Mouse (Mus musculus): Measurements from ENCODE around the gene Kcnt1.
A peak's percentile ranks its signal among the peaks of the same experiment; 100 is the strongest.
"Not testable (repeated sequence)": the region's sequence is repeated elsewhere in the genome, so short reads cannot be mapped to it uniquely, and the experiment has no call there.

The Kcnt1 gene

GRCm38 (mm10) chr2:25863337-25864131, at the start of gene Kcnt1:
Gene Kcnt1, plus strand, starts transcription at chr2:25863734.
- no peak for DNase-seq (ENCODE audit: low read depth, low spot score)
- no peaks in the 10 kb centered on the region for H3K36me3 ChIP-seq (ENCODE audit: control insufficient read depth, insufficient read depth, low read length, poor library complexity, severe bottlenecking)

GRCm38 (mm10) chr2:25815748-25816147, 47.8 kb upstream of the Kcnt1 start, which contains the start of gene Glt6d1:
Gene Glt6d1, minus strand, starts transcription at chr2:25815848.
- not testable (repeated sequence) for DNase-seq (ENCODE audit: low read depth, low spot score); H3K27me3 ChIP-seq (ENCODE audit: control insufficient read depth, insufficient read depth, low read length, poor library complexity, severe bottlenecking); H3K36me3 ChIP-seq (ENCODE audit: control insufficient read depth, insufficient read depth, low read length, poor library complexity, severe bottlenecking)

More at GRCm38 (mm10) chr2:25863337-25864131, at the start of gene Kcnt1:
- H3K27me3 ChIP-seq (ENCODE audit: control insufficient read depth, insufficient read depth, low read length, poor library complexity, severe bottlenecking): no peaks in the 10 kb centered on the region

DNA sequence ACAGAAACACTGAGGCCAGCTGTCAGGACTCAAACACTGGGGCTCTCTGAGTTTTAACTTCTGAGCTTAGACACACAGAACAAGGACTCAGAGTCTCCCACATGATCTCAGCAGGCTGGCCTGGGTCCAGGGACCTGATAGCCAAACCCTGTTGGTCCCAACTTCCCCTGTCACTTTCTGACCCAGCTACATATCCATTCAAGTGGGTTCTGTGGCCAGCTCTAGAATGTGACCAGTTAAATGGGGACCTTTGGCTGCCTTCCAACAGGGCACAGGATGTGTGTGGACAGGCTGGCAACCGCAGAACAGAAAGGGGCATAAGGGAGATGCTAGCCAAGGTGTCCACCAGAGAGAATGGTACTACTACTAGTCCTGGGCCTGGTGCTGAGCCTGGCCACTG, 40.7 kb upstream of the Kcnt1 start, which contains the start of gene Lcn9:
TSS of gene Lcn9 (plus strand) at position 348 of the 400 bp plus-strand sequence.
- Histone ChIP-seq H3K36me3 (ENCODE audit: control insufficient read depth, insufficient read depth, low read length, poor library complexity, severe bottlenecking) (no peaks in the 10 kb centered on the region), H3K27me3 (ENCODE audit: control insufficient read depth, insufficient read depth, low read length, poor library complexity, severe bottlenecking) (no peaks in the 10 kb centered on the region)
- DNase-seq (ENCODE audit: low read depth, low spot score): no peak

- Histone ChIP-seq H3K27me3 (ENCODE audit: control insufficient read depth, insufficient read depth, low read length, poor library complexity, severe bottlenecking) (no peaks in the 10 kb centered on the region), H3K36me3 (ENCODE audit: control insufficient read depth, insufficient read depth, low read length, poor library complexity, severe bottlenecking) (no peaks in the 10 kb centered on the region)
- DNase-seq (ENCODE audit: low read depth, low spot score): no peak
Measured at GRCm38 (mm10) chr2:25824751-25825150, 38.8 kb upstream of the Kcnt1 start.

DNA sequence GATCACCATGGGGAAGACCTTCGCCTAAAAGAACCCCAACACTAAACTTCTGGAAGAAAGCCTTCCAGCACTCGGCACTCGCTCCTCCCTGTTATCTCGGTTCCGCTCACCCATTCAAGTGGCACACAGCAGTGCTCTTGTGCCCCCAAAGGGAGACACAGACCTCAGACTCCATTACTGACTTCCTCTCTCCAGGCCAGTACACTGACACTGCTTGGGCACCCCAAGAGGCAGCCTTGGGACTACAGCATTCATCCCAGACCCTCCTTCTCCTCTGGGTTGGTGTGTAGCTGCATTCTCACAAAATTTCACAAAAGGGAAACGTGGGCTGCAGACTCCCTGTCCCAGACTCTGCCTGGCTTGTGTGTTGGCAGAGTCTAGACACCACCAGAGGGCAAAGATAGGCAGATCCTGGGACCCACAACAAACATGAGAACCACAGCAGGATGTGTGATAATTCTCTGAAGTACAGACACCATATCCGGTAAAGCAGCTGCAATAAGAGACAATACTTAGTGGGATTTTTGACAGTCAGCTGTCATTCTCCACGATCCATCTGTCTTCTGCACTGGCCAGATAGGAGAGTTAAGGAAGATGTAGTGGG, 35.1 kb upstream of the Kcnt1 start:
- DNase-seq (ENCODE audit: low read depth, low spot score): no peak
- H3K27me3 ChIP-seq (ENCODE audit: control insufficient read depth, insufficient read depth, low read length, poor library complexity, severe bottlenecking): no peaks in the 10 kb centered on the region
- H3K36me3 ChIP-seq (ENCODE audit: control insufficient read depth, insufficient read depth, low read length, poor library complexity, severe bottlenecking): no peaks in the 10 kb centered on the region

DNA sequence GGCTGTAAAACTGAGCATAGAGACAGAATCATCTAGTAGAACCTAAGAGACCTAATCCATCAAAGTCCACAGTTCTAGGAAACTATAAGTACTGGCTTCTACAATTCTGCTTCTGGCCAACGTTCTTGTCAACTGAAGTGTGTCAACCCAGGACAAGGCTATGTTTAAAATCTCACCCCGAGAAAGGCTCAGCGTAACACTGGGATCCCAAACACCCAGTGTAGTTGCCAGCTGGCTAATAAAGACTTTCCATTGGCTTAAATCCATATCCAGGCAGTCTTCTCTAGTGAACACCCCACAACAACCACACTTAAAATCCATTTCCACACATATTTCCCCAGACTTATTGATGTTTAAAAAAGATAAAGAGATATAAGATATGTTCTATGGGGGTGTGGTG, 32.7 kb upstream of the Kcnt1 start:
- Histone ChIP-seq H3K27me3 (ENCODE audit: control insufficient read depth, insufficient read depth, low read length, poor library complexity, severe bottlenecking) (no peaks in the 10 kb centered on the region), H3K36me3 (ENCODE audit: control insufficient read depth, insufficient read depth, low read length, poor library complexity, severe bottlenecking) (no peaks in the 10 kb centered on the region)
- DNase-seq (ENCODE audit: low read depth, low spot score): no peak

DNA sequence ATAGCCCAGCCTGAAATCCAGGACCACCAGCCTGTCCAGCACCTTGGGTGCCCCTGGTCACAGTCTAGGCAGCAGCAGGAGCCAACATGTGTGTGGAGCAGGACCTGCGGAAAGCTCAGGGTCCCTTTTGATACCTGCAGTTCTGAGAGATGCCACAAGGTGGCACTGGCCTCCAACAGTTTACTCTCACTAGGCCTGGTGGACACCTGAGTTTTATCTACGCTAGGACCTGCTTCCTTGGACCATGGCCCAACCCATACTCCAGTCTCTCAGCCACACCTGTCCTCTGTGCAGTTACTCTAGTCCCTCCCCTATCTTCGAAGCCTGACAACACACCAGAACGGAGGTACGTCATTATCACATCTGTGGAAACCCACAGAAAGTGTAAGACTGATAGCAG, 27.2 kb upstream of the Kcnt1 start:
- DNase-seq (ENCODE audit: low read depth, low spot score): peak; percentile 73
- Histone ChIP-seq H3K36me3 (ENCODE audit: control insufficient read depth, insufficient read depth, low read length, poor library complexity, severe bottlenecking) (no peaks in the 10 kb centered on the region), H3K27me3 (ENCODE audit: control insufficient read depth, insufficient read depth, low read length, poor library complexity, severe bottlenecking) (no peaks in the 10 kb centered on the region)

- H3K27me3 ChIP-seq (ENCODE audit: control insufficient read depth, insufficient read depth, low read length, poor library complexity, severe bottlenecking): no peaks in the 10 kb centered on the region
- no peak for DNase-seq (ENCODE audit: low read depth, low spot score)
- H3K36me3 ChIP-seq (ENCODE audit: control insufficient read depth, insufficient read depth, low read length, poor library complexity, severe bottlenecking): no peaks in the 10 kb centered on the region
Measured at GRCm38 (mm10) chr2:25842161-25842560, 21.4 kb upstream of the Kcnt1 start.

GRCm38 (mm10) chr2:25842758-25843157, 20.8 kb upstream of the Kcnt1 start:
- no peaks in the 10 kb centered on the region for H3K36me3 ChIP-seq (ENCODE audit: control insufficient read depth, insufficient read depth, low read length, poor library complexity, severe bottlenecking)
- no peaks in the 10 kb centered on the region for H3K27me3 ChIP-seq (ENCODE audit: control insufficient read depth, insufficient read depth, low read length, poor library complexity, severe bottlenecking)
- DNase-seq (ENCODE audit: low read depth, low spot score): no peak

GRCm38 (mm10) chr2:25844097-25844496, 19.4 kb upstream of the Kcnt1 start:
- Histone ChIP-seq H3K27me3 (ENCODE audit: control insufficient read depth, insufficient read depth, low read length, poor library complexity, severe bottlenecking) (no peaks in the 10 kb centered on the region), H3K36me3 (ENCODE audit: control insufficient read depth, insufficient read depth, low read length, poor library complexity, severe bottlenecking) (no peaks in the 10 kb centered on the region)
- DNase-seq (ENCODE audit: low read depth, low spot score): no peak

GRCm38 (mm10) chr2:25846516-25846915, 17.0 kb upstream of the Kcnt1 start:
- no peak for DNase-seq (ENCODE audit: low read depth, low spot score)

GRCm38 (mm10) chr2:25847226-25847625, 16.3 kb upstream of the Kcnt1 start, which contains the start of gene Sohlh1:
Gene Sohlh1, minus strand, starts transcription at chr2:25847248.
- no peaks in the 10 kb centered on the region for H3K27me3 ChIP-seq (ENCODE audit: control insufficient read depth, insufficient read depth, low read length, poor library complexity, severe bottlenecking)
- no peaks in the 10 kb centered on the region for H3K36me3 ChIP-seq (ENCODE audit: control insufficient read depth, insufficient read depth, low read length, poor library complexity, severe bottlenecking)
- no peak for DNase-seq (ENCODE audit: low read depth, low spot score)

More at GRCm38 (mm10) chr2:25846516-25846915, 17.0 kb upstream of the Kcnt1 start:
- no peaks in the 10 kb centered on the region for H3K36me3 ChIP-seq (ENCODE audit: control insufficient read depth, insufficient read depth, low read length, poor library complexity, severe bottlenecking)
- no peaks in the 10 kb centered on the region for H3K27me3 ChIP-seq (ENCODE audit: control insufficient read depth, insufficient read depth, low read length, poor library complexity, severe bottlenecking)

DNA sequence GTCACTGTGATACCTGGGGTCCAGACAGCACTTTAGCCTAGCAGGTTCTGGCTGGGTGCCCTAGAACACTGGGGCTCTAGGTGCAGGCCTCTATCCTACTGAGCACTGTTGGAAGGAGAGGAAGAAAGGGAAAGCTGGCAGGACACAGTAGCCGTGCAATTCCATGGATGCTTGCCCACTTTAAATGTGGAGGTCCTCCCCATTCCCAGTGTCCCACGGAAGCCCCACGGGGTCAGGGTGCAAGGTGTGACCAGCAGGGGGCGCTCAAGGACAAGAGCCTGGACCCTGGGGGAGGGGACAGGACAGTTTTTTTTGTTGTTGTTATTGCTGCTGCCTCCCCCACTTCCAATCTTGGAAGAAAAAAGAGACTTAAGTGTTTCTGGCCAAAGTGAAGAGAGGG, 13.2 kb upstream of the Kcnt1 start:
- no peaks in the 10 kb centered on the region for H3K36me3 ChIP-seq (ENCODE audit: control insufficient read depth, insufficient read depth, low read length, poor library complexity, severe bottlenecking)
- no peaks in the 10 kb centered on the region for H3K27me3 ChIP-seq (ENCODE audit: control insufficient read depth, insufficient read depth, low read length, poor library complexity, severe bottlenecking)
- DNase-seq (ENCODE audit: low read depth, low spot score): peak; percentile 51

DNA sequence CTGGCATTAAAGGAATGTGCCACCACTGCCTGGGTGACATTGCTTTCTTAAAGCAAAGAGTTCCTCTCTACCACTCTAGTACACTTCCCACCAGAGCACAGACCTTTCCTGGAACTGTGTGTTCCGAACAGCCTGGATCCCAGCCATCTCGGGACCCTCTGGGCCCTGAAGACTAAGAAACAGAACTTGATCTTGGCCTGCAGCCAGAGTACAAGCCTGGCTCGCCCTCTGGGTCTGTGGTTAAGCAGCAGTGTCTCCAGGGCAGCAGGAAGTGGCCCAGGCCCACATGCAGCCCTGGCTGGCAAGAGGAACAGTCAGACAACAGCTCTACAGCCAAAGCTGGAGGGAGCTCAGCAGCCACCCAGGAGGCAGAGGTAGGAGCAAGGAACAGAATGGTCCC, 10.9 kb upstream of the Kcnt1 start:
- Histone ChIP-seq H3K36me3 (ENCODE audit: control insufficient read depth, insufficient read depth, low read length, poor library complexity, severe bottlenecking) (no peaks in the 10 kb centered on the region), H3K27me3 (ENCODE audit: control insufficient read depth, insufficient read depth, low read length, poor library complexity, severe bottlenecking) (no peaks in the 10 kb centered on the region)
- DNase-seq (ENCODE audit: low read depth, low spot score): no peak

- Histone ChIP-seq H3K27me3 (ENCODE audit: control insufficient read depth, insufficient read depth, low read length, poor library complexity, severe bottlenecking) (no peaks in the 10 kb centered on the region), H3K36me3 (ENCODE audit: control insufficient read depth, insufficient read depth, low read length, poor library complexity, severe bottlenecking) (no peaks in the 10 kb centered on the region)
- no peak for DNase-seq (ENCODE audit: low read depth, low spot score)
Measured at GRCm38 (mm10) chr2:25853998-25854397, 9.5 kb upstream of the Kcnt1 start.
